Mouse (Mus musculus) megakaryocyte progenitor cell, adult 5-6 weeks (primary cell): ENCODE results near the gene Clk1. TPM values are rescaled to one million over a fixed set of nuclear protein-coding genes. Genes with fewer than 3 reads are reported as not detected.

Source experiments
- ATAC-seq: replicated peaks from 2 replicates; pipeline ENCODE4 v1.8.0; 2016; ENCODE audit warnings: mild to moderate bottlenecking, moderate TSS enrichment, inconsistent platforms; ENCODE audit not compliant: poor library complexity
- total RNA-seq, 2 experiments: library from RNA; stranded (forward) in 1 of 2; stranded (reverse) in 1 of 2; fragments of 157-497, 149-512 nt in 1 of 2; fragments of 200-1000 nt in 1 of 2; gene quantifications; 2 replicates each; pipeline versions ENCODE4 v1.2.3 to v1.2.4; 2015 to 2017

Clk1 gene
- total RNA-seq (2015) (429 and 434 TPM in 2 replicates), total RNA-seq (2017) (316 and 328 TPM in 2 replicates)

- peak; percentile 80 for ATAC-seq
Measured at GRCm38 (mm10) chr1:58423371-58424248, at the start of gene Clk1. Gene Clk1 (minus strand): TSS chr1:58424066.

- no peak for ATAC-seq
Measured at GRCm38 (mm10) chr1:58465561-58465960, 41.7 kb upstream of the Clk1 start.

GRCm38 (mm10) chr1:58465042-58465441 is 41.2 kb upstream of the Clk1 start:
- ATAC-seq: no peak

GRCm38 (mm10) chr1:58463935-58464334 is 40.1 kb upstream of the Clk1 start:
- ATAC-seq: no peak

- ATAC-seq: no peak
Measured at GRCm38 (mm10) chr1:58460566-58460965, 36.7 kb upstream of the Clk1 start.

GRCm38 (mm10) chr1:58458867-58459266 is 35.0 kb upstream of the Clk1 start:
- no peak for ATAC-seq

- no peak for ATAC-seq
Measured at GRCm38 (mm10) chr1:58458175-58458574, 34.3 kb upstream of the Clk1 start.

GRCm38 (mm10) chr1:58454316-58454715 is 30.4 kb upstream of the Clk1 start:
- ATAC-seq: no peak

- ATAC-seq: no peak
Measured at GRCm38 (mm10) chr1:58448396-58448795, 24.5 kb upstream of the Clk1 start.

GRCm38 (mm10) chr1:58447766-58448165 is 23.9 kb upstream of the Clk1 start:
- ATAC-seq: no peak

GRCm38 (mm10) chr1:58445861-58446260 is 22.0 kb upstream of the Clk1 start:
- ATAC-seq: no peak

GRCm38 (mm10) chr1:58445143-58445722 is 21.4 kb upstream of the Clk1 start, which contains the start of the genes Nif3l1 and Ppil3:
Gene Nif3l1 (plus strand): TSS chr1:58445151.
Gene Ppil3 (minus strand): TSS chr1:58445486.
- ATAC-seq: peak; percentile 95

- ATAC-seq: 0 out of 2 replicates have a peak, but pooled peaks have one; percentile 18
Measured at GRCm38 (mm10) chr1:58444691-58445090, 20.8 kb upstream of the Clk1 start.

GRCm38 (mm10) chr1:58424551-58424950 is 685 bp upstream of the Clk1 start:
- ATAC-seq: no peak

- ATAC-seq: peak; percentile 78
Measured at GRCm38 (mm10) chr1:58422879-58423278, 987 bp downstream of the Clk1 start.

- no peak for ATAC-seq
Measured at GRCm38 (mm10) chr1:58420961-58421360, 2.9 kb downstream of the Clk1 start.

- no peak for ATAC-seq
Measured at GRCm38 (mm10) chr1:58420032-58420431, 3.8 kb downstream of the Clk1 start.

- ATAC-seq: 0 out of 2 replicates have a peak, but pooled peaks have one; percentile 30
Measured at GRCm38 (mm10) chr1:58416048-58416447, 7.8 kb downstream of the Clk1 start.

GRCm38 (mm10) chr1:58415442-58415841 is 8.4 kb downstream of the Clk1 start:
- peak; percentile 46; the same call in 1 of the 2 replicates for ATAC-seq

- ATAC-seq: no peak
Measured at GRCm38 (mm10) chr1:58410776-58411175, 13.1 kb downstream of the Clk1 start.

GRCm38 (mm10) chr1:58410198-58410588 is 13.7 kb downstream of the Clk1 start:
- no peak for ATAC-seq
